Mouse (Mus musculus): ENCODE data around the gene Col16a1. TPM values are rescaled to one million over a fixed set of nuclear protein-coding genes. Genes with fewer than 3 reads are reported as not detected.
A peak's percentile ranks its signal among the peaks of the same experiment; 100 is the strongest.

The Col16a1 gene
- 10 to 100 TPM; 17.1 to 19.8 TPM for total RNA-seq (2021)

DNA sequence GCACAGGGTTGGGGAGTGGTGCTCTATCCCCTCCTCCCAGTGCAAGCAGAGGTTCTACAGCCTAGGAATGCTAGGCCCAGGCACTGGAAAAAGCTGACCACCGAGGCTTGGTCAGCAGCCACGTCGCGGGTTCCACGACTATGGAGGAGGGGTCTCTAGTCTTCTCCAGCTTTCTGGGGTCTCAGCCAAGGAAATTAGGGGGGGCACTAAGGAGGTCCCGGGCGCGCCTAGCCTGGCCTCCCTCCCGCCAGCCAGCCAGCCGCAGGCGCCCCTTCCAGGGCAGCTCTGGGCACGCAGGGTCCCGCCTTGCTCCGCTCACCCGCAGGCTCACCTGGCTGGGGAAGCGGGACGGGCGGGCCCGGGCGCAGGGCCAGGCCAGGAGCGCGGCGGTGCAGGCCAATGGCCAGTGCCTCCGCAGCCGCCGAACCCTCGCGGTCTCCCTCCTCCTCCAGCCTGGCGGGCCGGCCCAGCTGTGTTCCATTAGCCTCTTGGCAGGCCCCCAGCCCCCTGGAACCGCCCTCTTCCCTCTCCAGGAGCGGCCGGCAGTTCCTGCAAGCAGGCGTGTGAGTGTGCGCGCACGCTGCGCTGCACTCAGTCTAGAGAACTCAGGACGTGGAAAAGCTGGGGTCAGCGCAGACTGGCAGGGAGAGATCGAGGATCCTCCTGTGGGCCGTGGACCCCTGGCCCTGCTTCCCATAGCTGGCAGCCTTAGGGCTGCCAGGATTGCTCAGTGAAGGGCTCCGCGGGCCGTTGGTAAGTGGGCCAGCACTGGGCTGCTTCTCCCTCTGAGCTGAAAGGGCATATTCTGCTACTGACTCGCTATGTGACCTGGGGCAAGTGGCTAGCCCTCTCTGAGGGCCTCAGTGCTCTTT lies at the start of gene Col16a1:
Gene Col16a1 (plus strand): TSS at position 510 of the 872 bp plus-strand sequence.
- intact Hi-C loops (cut with DNase I) = no loop called here
- DNase-seq (ENCODE audit: extremely low spot score in 1 of 2, low spot score in 2 of 2) = peak; percentile 65 to 96

- DNase-seq (ENCODE audit: extremely low spot score in 1 of 2, low spot score in 2 of 2) = peak in 1 of 2 experiments; percentile 52
Measured at GRCm38 (mm10) chr4:129998124-129998523, 49.5 kb upstream of the Col16a1 start.

DNA sequence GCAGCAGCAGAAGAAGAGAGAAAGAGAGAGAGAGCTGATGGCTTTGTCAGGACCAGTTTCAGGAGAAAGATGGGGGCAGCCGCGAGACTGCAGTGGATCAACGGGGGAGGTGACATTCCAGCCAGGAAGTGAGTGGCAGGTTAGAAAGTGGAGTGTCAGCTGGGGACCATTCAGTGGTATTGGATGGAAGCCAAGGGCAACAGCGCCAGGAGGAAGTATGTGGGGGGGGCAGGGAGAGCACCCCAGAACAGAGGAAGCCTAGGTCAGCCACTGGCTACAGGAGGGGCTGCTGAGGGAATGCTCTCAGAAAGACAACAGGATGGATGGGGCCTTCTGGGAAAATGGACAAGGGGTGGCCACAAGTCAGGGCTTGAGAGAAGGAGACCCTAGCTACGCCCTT lies 45.9 kb upstream of the Col16a1 start:
- intact Hi-C loops (cut with DNase I) = no loop called here
- DNase-seq (ENCODE audit: extremely low spot score in 1 of 2, low spot score in 2 of 2) = peak in 1 of 2 experiments; percentile 27

More at GRCm38 (mm10) chr4:129998124-129998523, 49.5 kb upstream of the Col16a1 start:
- intact Hi-C loops (cut with DNase I) = no loop called here

DNA sequence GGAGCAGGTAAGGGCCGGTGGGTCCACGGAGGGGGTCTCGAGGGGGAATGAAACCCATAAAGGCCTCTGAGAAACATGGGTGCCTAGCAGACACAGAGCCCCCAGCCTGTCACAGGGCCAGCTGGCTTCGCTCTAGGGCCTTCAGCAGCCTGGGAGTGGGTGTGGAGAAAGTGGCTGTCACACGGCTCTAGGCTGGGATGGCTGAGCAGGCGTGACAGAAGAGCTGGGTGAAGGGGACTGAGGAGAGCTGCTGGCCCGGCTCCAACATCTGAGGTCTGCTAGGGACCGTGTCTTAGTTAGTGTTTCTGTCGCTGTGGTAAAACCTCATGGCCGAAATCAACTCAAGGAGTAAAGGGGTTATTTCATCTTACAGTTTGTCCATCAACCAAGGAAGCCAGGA lies 45.5 kb upstream of the Col16a1 start:
- intact Hi-C loops (cut with DNase I) = no loop called here

GRCm38 (mm10) chr4:130005593-130005992 lies 42.0 kb upstream of the Col16a1 start:
- intact Hi-C loops (cut with DNase I) = no loop called here
- DNase-seq (ENCODE audit: extremely low spot score in 1 of 2, low spot score in 2 of 2) = peak in 1 of 2 experiments; percentile 71

More for the DNA sequence above, 45.5 kb upstream of the Col16a1 start:
- peak in 1 of 2 experiments; percentile 78 for DNase-seq (ENCODE audit: extremely low spot score in 1 of 2, low spot score in 2 of 2)

GRCm38 (mm10) chr4:130006533-130006932 lies 41.1 kb upstream of the Col16a1 start:
- intact Hi-C loops (cut with DNase I) = no loop called here
- DNase-seq (ENCODE audit: extremely low spot score in 1 of 2, low spot score in 2 of 2) = no peak

DNA sequence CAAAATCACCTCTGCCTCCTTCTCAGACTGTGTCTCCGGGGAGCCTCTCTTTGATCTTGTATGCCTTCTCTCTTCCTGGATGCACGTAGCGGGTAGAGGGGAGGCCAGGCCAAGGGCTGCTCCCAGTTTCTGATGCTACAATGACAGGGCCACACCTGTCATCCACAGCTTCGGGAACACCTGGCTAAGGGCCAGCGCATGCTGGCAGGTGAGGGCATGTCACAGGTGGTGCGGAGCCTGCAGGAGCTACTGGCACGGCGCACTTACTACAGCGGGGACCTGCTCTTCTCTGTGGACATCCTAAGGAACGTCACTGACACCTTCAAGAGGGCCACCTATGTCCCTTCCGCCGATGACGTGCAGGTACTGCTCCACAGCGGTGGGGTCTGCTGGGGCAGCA lies 38.6 kb upstream of the Col16a1 start:
- DNase-seq (ENCODE audit: extremely low spot score in 1 of 2, low spot score in 2 of 2) = no peak
- intact Hi-C loops (cut with DNase I) = no loop called here

GRCm38 (mm10) chr4:130010723-130011122 lies 36.9 kb upstream of the Col16a1 start:
- no peak for DNase-seq (ENCODE audit: extremely low spot score in 1 of 2, low spot score in 2 of 2)
- intact Hi-C loops (cut with DNase I) = no loop called here

DNA sequence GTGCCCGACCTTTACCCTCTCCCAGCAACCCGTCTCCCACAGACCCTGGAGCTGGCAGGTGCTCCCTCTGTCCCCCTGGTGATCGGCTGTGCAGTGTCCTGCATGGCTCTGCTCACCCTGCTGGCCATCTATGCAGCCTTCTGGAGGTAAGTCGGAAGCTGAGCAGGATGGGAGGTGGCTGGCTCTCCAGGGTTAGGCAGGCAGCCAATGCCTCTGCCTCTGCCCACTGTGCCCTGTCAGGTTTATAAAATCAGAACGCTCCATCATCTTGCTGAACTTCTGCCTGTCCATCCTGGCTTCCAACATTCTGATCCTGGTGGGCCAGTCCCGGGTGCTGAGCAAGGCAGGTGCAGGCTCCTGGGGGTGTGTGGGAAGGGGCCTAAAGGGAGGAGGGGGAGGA lies 35.4 kb upstream of the Col16a1 start:
- intact Hi-C loops (cut with DNase I) = no loop called here
- DNase-seq (ENCODE audit: extremely low spot score in 1 of 2, low spot score in 2 of 2) = no peak

GRCm38 (mm10) chr4:130013111-130013510 lies 34.5 kb upstream of the Col16a1 start:
- intact Hi-C loops (cut with DNase I) = no loop called here
- no peak for DNase-seq (ENCODE audit: extremely low spot score in 1 of 2, low spot score in 2 of 2)

- DNase-seq (ENCODE audit: extremely low spot score in 1 of 2, low spot score in 2 of 2) = no peak
- intact Hi-C loops (cut with DNase I) = no loop called here
Measured at GRCm38 (mm10) chr4:130016010-130016409, 31.6 kb upstream of the Col16a1 start.

DNA sequence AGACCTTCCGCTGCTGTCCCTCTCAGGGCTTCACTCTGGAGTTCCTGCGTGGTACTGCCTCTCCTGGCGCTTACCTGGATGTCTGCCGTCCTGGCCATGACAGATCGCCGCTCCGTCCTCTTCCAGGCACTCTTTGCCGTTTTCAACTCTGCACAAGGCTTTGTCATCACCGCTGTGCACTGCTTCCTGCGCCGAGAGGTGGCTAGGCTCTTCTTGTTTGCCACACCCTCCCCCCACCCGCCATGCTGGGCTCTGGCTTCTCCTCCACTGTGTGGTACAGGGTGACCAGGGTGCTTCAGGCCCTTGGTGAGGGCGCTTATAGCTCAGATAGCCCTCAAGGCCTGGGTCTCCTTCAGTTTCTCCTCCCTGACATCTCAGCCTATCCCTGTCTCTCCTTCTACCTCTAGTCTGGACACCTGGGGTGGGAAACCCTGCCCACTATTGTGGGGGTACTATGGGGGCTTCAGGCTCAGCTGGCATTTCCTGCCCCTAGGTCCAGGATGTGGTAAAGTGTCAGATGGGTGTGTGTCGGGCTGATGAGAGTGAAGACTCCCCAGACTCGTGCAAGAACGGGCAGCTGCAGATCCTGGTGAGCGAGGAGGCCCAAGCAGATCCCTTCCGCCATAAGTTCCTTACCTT lies 30.5 kb upstream of the Col16a1 start:
- no peak for DNase-seq (ENCODE audit: extremely low spot score in 1 of 2, low spot score in 2 of 2)
- intact Hi-C loops (cut with DNase I) = no loop called here

GRCm38 (mm10) chr4:130022952-130023351 lies 24.7 kb upstream of the Col16a1 start:
- intact Hi-C loops (cut with DNase I) = no loop called here
- DNase-seq (ENCODE audit: extremely low spot score in 1 of 2, low spot score in 2 of 2) = no peak

- DNase-seq (ENCODE audit: extremely low spot score in 1 of 2, low spot score in 2 of 2) = no peak
- intact Hi-C loops (cut with DNase I) = no loop called here
Measured at GRCm38 (mm10) chr4:130023511-130024231, 24.0 kb upstream of the Col16a1 start.

DNA sequence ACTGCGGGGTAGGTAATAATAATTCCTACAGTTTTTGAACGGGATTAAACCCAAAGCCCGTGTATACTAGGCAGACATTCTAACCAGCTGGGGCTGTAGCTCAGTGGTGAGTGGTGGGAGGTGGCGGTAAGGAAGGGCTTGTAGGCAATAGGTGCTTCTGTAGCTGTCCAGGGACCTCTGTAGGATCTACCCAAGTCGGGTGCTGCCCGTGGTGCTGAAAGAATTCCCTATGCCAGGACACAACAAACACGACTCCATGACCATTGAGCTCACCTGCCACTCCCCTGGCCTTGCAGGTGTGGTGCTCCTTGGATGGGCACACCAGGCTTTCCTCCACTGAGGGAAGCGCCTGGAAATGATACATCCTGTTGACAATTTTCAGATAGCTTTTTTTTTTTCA lies 22.1 kb upstream of the Col16a1 start:
- no peak for DNase-seq (ENCODE audit: extremely low spot score in 1 of 2, low spot score in 2 of 2)
- intact Hi-C loops (cut with DNase I) = no loop called here

GRCm38 (mm10) chr4:130031146-130031545 lies 16.5 kb upstream of the Col16a1 start:
- no peak for DNase-seq (ENCODE audit: extremely low spot score in 1 of 2, low spot score in 2 of 2)
- intact Hi-C loops (cut with DNase I) = no loop called here

DNA sequence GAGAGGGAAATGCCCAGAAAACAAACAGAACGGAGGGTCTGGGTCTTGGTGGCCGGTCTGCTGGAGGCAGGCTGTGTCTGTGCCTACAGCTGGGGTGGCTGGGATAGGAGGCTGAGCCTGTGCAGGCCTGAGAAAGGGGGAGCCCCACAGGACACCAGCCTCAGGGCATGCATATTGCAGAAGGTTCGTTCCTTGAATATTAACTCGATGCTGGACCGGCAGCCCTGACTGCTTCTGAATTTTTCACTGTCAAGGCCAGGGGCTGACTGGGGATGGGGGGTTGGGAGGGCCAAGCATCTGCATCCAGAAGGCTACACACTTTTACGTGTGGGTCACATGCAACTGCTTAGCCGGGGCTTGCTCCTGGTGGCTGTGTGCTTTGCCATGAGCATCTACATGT lies 14.1 kb upstream of the Col16a1 start:
- DNase-seq (ENCODE audit: extremely low spot score in 1 of 2, low spot score in 2 of 2) = no peak
- intact Hi-C loops (cut with DNase I) = no loop called here

DNA sequence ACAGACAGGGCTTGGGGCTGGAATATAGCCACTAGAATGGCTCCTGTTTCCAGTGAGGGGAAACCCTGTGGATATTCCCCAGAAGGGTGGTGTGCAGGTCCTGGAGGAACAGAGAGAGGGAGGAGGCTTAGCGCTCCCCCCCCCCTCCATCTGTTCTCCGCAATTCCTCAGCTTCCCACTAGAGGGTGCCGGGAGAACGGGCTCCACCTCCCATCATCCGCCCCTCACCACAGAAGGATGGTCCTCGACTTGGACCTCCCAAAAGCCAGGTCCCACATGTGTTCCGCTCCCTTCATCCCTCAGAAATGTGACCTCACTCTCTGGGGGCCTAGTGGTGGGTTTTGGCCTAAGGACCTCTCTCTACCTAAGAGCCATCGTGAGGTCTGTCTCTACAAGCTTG lies 11.5 kb upstream of the Col16a1 start:
- no peak for DNase-seq (ENCODE audit: extremely low spot score in 1 of 2, low spot score in 2 of 2)
- intact Hi-C loops (cut with DNase I) = loop anchor here (2.0 to 5.0 kb wide), 3 partner anchors 29 to 156 kb away; no protein-coding TSS in a partner anchor

Data from left cerebral cortex, postnatal 10 days (tissue).